Mouse (Mus musculus): ENCODE data around the gene Plce1. TPM values are rescaled to one million over a fixed set of nuclear protein-coding genes. Genes with fewer than 3 reads are reported as not detected.

The Plce1 gene
- total and polyA plus RNA-seq, 2 experiments from 2014 or later, result 5.2 to 10.0 TPM

DNA sequence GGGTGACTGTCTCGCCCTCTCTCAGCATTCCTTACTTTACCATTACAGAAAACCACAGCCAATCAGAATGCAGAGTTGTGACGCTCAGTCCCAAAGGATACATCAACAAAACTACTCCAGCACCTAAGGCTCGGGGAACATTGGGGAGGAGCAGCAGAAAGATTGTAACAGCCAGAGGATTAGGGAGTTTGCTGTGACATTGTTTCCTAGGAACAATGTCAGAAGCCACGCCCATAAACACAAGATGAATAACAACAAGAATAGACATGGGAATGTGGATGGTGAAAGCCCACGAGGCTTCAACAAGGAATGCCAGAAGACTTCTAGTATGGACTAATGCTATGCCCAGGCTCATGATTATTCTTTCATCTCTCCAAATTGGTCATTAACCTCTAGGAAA lies 277.1 kb downstream of the Plce1 start:
- H3K4me1 ChIP-seq (ENCODE audit: insufficient read depth, low read length), result no peaks in the 10 kb centered on the region
- H3K36me3 ChIP-seq (ENCODE audit: insufficient read depth, low read length), result no peaks in the 10 kb centered on the region
- no peak for DNase-seq (ENCODE audit: low spot score)
- TF ChIP-seq CTCF (IDR thresholded peaks at IDR 0.05; ENCODE audit: low read depth), result no peak
- no peak overlapping the region for H3K27ac ChIP-seq
- no peaks in the 10 kb centered on the region for H3K9me3 ChIP-seq (ENCODE audit: low read length)
- ATAC-seq, result no peak
- WGBS, result 59% methylated on average over 5 of the region's 5 CpGs
- H3K27me3 ChIP-seq (ENCODE audit: insufficient read depth, low read length), result no peaks in the 10 kb centered on the region
- no peak overlapping the region for H3K4me2 ChIP-seq (ENCODE audit: low read depth, low read length)
- H3K4me3 ChIP-seq (ENCODE audit: low read length), result no peak overlapping the region
- no peak overlapping the region for H3K9ac ChIP-seq (replicated peaks; ENCODE audit: low read length)

DNA sequence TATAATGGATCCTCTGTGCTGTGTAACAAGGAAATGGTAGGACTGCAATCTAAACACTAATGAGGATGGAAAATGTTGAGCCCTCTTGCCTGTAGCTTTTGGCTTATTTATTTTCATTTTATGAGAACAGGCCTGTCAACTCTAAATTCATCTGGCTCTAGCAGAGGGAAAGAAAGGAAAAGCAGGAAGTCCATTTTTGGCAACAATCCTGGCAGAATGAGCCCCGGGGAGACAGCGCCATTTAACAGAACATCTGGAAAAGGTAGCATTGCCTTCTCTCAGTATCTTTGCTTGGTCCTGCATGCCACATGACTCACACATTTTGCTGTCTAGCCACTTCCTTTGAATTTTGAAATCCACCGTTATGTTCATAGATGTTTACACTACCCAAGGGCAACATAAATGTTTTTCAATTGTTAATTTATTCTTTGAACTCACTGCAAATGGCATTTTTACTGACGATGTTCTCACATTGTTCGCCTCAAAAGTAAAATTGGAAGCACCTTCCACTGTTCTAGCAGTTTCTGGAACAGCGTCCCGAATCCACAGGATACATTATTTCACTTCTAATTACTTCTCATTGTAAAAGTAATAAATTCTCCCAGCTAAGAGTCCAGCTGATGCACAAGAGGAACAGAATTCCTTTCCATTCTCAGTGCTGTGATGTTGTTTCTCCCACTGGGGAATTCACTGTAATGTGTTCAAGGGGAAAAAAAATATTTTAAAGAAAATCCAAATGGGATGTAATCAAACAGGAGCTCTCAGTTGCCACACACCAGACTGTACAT lies 278.0 kb downstream of the Plce1 start:
- 81% methylated on average over 7 of the region's 7 CpGs for WGBS
- H3K36me3 ChIP-seq (ENCODE audit: insufficient read depth, low read length), result no peaks in the 10 kb centered on the region
- ATAC-seq, result no peak
- no peak overlapping the region for H3K4me2 ChIP-seq (ENCODE audit: low read depth, low read length)
- no peaks in the 10 kb centered on the region for H3K4me1 ChIP-seq (ENCODE audit: insufficient read depth, low read length)
- no peak overlapping the region for H3K27ac ChIP-seq
- peak; percentile 35 for DNase-seq (ENCODE audit: low spot score)
- H3K27me3 ChIP-seq (ENCODE audit: insufficient read depth, low read length), result no peaks in the 10 kb centered on the region
- TF ChIP-seq CTCF (IDR thresholded peaks at IDR 0.05; ENCODE audit: low read depth), result no peak
- H3K9ac ChIP-seq (replicated peaks; ENCODE audit: low read length), result no peak overlapping the region
- H3K9me3 ChIP-seq (ENCODE audit: low read length), result no peaks in the 10 kb centered on the region
- H3K4me3 ChIP-seq (ENCODE audit: low read length), result no peak overlapping the region

DNA sequence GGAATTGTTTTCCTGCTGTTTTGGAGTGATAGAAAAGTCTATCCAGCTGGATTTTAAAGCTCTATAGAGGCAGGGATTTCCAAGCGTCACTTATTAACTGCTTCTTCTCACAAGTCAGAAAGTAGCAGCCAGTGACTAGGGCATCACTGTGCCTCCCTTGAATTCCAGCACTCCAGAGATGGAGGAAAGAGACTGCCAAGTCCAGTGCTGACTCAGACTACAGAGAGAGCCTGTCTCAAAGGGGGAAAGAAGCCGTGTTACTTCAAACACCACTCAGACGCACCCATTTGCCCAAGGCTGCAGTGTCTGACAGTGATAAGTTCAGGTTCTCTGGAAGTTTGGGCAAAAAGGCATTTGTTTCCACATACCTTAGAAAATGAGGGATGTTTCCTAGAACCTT lies 279.5 kb downstream of the Plce1 start:
- no peak overlapping the region for H3K4me3 ChIP-seq (ENCODE audit: low read length)
- no peak for TF ChIP-seq CTCF (IDR thresholded peaks at IDR 0.05; ENCODE audit: low read depth)
- 64% methylated on average over 3 of the region's 3 CpGs for WGBS
- ATAC-seq, result no peak
- no peak overlapping the region for H3K4me2 ChIP-seq (ENCODE audit: low read depth, low read length)
- H3K9ac ChIP-seq (replicated peaks; ENCODE audit: low read length), result no peak overlapping the region
- DNase-seq (ENCODE audit: low spot score), result no peak
- no peaks in the 10 kb centered on the region for H3K27me3 ChIP-seq (ENCODE audit: insufficient read depth, low read length)
- H3K4me1 ChIP-seq (ENCODE audit: insufficient read depth, low read length), result no peaks in the 10 kb centered on the region
- no peaks in the 10 kb centered on the region for H3K36me3 ChIP-seq (ENCODE audit: insufficient read depth, low read length)
- H3K9me3 ChIP-seq (ENCODE audit: low read length), result no peaks in the 10 kb centered on the region
- no peak overlapping the region for H3K27ac ChIP-seq

DNA sequence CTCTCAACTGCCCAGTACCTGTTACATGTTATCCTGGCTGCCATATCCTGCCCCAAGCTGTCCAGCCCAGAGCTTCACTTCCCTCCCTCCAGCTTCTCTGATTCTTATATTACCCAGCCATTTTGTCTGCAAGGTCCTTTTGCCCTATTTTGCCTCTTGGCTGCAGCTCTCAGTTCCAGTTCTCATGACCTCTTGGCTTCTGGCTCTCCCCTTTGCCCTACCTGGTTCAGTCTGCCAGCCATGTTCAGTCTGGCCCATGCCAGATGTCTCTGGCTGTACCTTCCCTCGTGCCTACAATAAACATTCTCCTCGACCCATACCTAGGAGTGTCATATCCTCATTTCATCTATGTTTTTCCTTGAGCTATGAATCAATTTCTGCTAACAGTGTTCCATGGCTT lies 285.4 kb downstream of the Plce1 start:
- H3K4me3 ChIP-seq (ENCODE audit: low read length), result no peak overlapping the region
- no peak for TF ChIP-seq CTCF (IDR thresholded peaks at IDR 0.05; ENCODE audit: low read depth)
- ATAC-seq (no peak), DNase-seq (ENCODE audit: low spot score) (no peak)
- H3K9ac ChIP-seq (replicated peaks; ENCODE audit: low read length), result no peak overlapping the region
- H3K9me3 ChIP-seq (ENCODE audit: low read length), result no peaks in the 10 kb centered on the region
- H3K36me3 ChIP-seq (ENCODE audit: insufficient read depth, low read length), result no peaks in the 10 kb centered on the region; the same call in 1 of the 2 replicates
- 94% methylated on average over 2 of the region's 2 CpGs for whole genome bisulfite sequencing
- H3K4me2 ChIP-seq (ENCODE audit: low read depth, low read length), result no peak overlapping the region
- H3K4me1 ChIP-seq (ENCODE audit: insufficient read depth, low read length), result no peaks in the 10 kb centered on the region
- H3K27me3 ChIP-seq (ENCODE audit: insufficient read depth, low read length), result no peaks in the 10 kb centered on the region
- no peak overlapping the region for H3K27ac ChIP-seq

DNA sequence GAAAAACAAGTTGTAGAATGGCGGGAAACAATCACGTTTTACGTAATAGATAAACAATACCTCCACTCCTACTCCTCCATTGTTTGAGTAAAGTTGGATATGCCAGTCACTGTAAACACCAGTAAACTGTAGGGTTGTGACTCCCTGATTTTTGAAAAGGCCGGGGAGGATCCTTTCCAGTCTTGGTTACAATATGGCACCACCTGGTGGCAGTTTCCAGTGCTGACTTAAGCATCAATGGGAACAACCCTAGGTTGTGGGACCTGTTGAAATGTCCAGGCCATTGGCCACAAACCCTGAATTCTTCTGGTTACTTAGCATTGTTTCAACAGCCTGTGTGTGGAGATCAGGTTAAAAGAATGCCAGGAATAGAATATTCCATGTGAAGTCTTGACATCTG lies 294.6 kb downstream of the Plce1 start:
- no peak overlapping the region for H3K4me3 ChIP-seq (ENCODE audit: low read length)

DNA sequence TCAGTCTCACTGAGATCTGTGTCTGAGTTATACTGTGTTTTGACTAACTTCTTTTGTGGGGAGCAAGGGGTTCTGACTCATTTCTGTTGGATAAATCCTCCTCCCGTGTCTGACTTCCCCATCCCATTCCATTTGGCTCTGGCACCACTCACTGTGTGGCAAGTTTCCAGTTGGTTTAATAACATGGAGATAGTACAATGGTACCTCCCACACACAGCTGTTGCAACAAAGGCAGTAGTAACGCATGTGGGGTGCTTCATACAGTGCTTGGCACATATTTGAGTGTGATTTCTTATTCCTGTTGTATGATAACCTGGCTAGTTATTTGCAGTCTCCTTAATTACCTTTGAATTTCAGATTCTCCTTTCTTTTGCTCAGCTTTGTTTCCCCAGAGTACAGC lies 297.9 kb downstream of the Plce1 start:
- 32% methylated on average over 2 of the region's 2 CpGs for WGBS
- ATAC-seq, result no peak
- Histone ChIP-seq H3K4me1 (ENCODE audit: insufficient read depth, low read length) (no peaks in the 10 kb centered on the region), H3K4me3 (ENCODE audit: low read length) (no peak overlapping the region), H3K9me3 (ENCODE audit: low read length) (no peaks in the 10 kb centered on the region), H3K4me2 (ENCODE audit: low read depth, low read length) (no peak overlapping the region), H3K27ac (no peak overlapping the region), H3K27me3 (ENCODE audit: insufficient read depth, low read length) (no peaks in the 10 kb centered on the region), H3K9ac (replicated peaks; ENCODE audit: low read length) (no peak overlapping the region), H3K36me3 (ENCODE audit: insufficient read depth, low read length) (no peaks in the 10 kb centered on the region)
- no peak for TF ChIP-seq CTCF (IDR thresholded peaks at IDR 0.05; ENCODE audit: low read depth)
- no peak for DNase-seq (ENCODE audit: low spot score)

More for the DNA sequence above, 294.6 kb downstream of the Plce1 start:
- peak; percentile 84 for TF ChIP-seq CTCF (IDR thresholded peaks at IDR 0.05; ENCODE audit: low read depth)
- peak; percentile 84 for DNase-seq (ENCODE audit: low spot score)
- Histone ChIP-seq H3K36me3 (ENCODE audit: insufficient read depth, low read length) (no peaks in the 10 kb centered on the region), H3K4me2 (ENCODE audit: low read depth, low read length) (no peak overlapping the region), H3K4me1 (ENCODE audit: insufficient read depth, low read length) (no peaks in the 10 kb centered on the region), H3K27me3 (ENCODE audit: insufficient read depth, low read length) (no peaks in the 10 kb centered on the region), H3K9me3 (ENCODE audit: low read length) (no peaks in the 10 kb centered on the region), H3K27ac (no peak overlapping the region), H3K9ac (replicated peaks; ENCODE audit: low read length) (no peak overlapping the region)
- WGBS, result 53% methylated on average over 4 of the region's 4 CpGs
- peak; percentile 67 for ATAC-seq

DNA sequence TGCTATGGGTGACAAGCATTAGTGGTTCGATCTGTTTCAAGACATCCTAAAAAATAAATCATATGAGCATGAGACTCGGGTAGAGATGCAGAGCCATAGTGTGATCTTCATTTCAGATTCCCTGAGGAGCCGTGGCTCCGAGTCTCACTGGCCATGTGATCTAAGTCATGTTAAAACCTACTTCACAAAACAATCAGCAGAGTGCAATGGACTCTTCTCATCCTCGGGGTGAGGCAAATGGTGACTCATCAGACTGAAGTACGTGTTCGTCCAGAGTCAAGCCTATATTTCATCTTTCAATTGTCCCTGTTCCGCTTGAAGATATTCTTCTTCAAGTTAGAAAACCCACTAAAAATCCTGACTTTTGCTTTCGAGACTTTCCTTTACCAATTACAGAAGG lies 302.6 kb downstream of the Plce1 start:
- no peak for TF ChIP-seq CTCF (IDR thresholded peaks at IDR 0.05; ENCODE audit: low read depth)
- H3K4me2 ChIP-seq (ENCODE audit: low read depth, low read length), result no peak overlapping the region
- DNase-seq (ENCODE audit: low spot score) (no peak), ATAC-seq (no peak)
- H3K9ac ChIP-seq (replicated peaks; ENCODE audit: low read length), result no peak overlapping the region
- H3K9me3 ChIP-seq (ENCODE audit: low read length), result no peaks in the 10 kb centered on the region
- H3K36me3 ChIP-seq (ENCODE audit: insufficient read depth, low read length), result no peaks in the 10 kb centered on the region; the same call in 1 of the 2 replicates
- 91% methylated on average over 9 of the region's 9 CpGs for WGBS
- no peaks in the 10 kb centered on the region for H3K27me3 ChIP-seq (ENCODE audit: insufficient read depth, low read length)
- no peak overlapping the region for H3K27ac ChIP-seq
- H3K4me1 ChIP-seq (ENCODE audit: insufficient read depth, low read length), result no peaks in the 10 kb centered on the region
- H3K4me3 ChIP-seq (ENCODE audit: low read length), result no peak overlapping the region
